Mouse (Mus musculus): ENCODE results near the gene Slc23a2. TPM values are rescaled to one million over a fixed set of nuclear protein-coding genes. Genes with fewer than 3 reads are reported as not detected.

Gene Slc23a2
- polyA plus RNA-seq, 1 experiment from 2014 or later: 43.6 TPM

DNA sequence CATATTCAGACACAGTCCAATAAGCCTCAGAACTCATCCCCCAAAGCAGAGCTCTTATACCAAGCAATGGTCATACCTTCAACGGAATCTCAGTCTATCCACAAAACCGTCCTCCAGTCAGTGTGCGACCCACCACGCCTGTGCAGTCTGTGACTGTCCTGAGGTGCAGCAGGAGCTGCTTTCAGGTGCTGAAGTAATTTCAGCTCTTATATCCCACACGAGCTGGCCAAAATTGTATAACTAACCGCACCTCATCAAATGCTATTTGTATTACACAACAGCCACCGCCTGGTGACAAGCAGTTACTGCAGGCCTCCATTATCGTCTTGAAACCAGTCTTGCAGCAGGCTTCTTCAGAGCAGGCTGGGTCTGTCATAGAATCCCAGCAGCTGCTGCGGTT is 33.6 kb downstream of the Slc23a2 start:
- WGBS: 58% methylated on average over 9 of the region's 9 CpGs
- Histone ChIP-seq H3K4me2 (ENCODE audit: low read depth, low read length) (no peak overlapping the region), H3K27ac (ENCODE audit: low read depth, low read length) (no peak overlapping the region), H3K27me3 (ENCODE audit: control insufficient read depth, insufficient read depth, low read length) (no peaks in the 10 kb centered on the region), H3K4me1 (ENCODE audit: control insufficient read depth, insufficient read depth, low read length) (peaks cover 2% of the 10 kb centered on the region; the same call in 1 of the 2 replicates), H3K4me3 (ENCODE audit: low read depth, low read length) (no peak overlapping the region), H3K9ac (replicated peaks; ENCODE audit: low read depth, low read length) (no peak overlapping the region), H3K9me3 (ENCODE audit: control insufficient read depth, low read length) (no peaks in the 10 kb centered on the region), H3K36me3 (ENCODE audit: control insufficient read depth, insufficient read depth, low read length) (no peaks in the 10 kb centered on the region)
- no peak for ATAC-seq (ENCODE audit: low read depth)

- Histone ChIP-seq H3K27ac (ENCODE audit: low read depth, low read length) (no peak overlapping the region), H3K27me3 (ENCODE audit: control insufficient read depth, insufficient read depth, low read length) (no peaks in the 10 kb centered on the region), H3K4me1 (ENCODE audit: control insufficient read depth, insufficient read depth, low read length) (peaks cover 2% of the 10 kb centered on the region; the same call in 1 of the 2 replicates), H3K36me3 (ENCODE audit: control insufficient read depth, insufficient read depth, low read length) (no peaks in the 10 kb centered on the region), H3K4me3 (ENCODE audit: low read depth, low read length) (no peak overlapping the region), H3K9me3 (ENCODE audit: control insufficient read depth, low read length) (no peaks in the 10 kb centered on the region), H3K9ac (replicated peaks; ENCODE audit: low read depth, low read length) (no peak overlapping the region), H3K4me2 (ENCODE audit: low read depth, low read length) (no peak overlapping the region)
- no peak for ATAC-seq (ENCODE audit: low read depth)
- WGBS: 73% methylated on average over 3 of the region's 3 CpGs
Observed at GRCm38 (mm10) chr2:132110702-132111101, 34.2 kb downstream of the Slc23a2 start.

DNA sequence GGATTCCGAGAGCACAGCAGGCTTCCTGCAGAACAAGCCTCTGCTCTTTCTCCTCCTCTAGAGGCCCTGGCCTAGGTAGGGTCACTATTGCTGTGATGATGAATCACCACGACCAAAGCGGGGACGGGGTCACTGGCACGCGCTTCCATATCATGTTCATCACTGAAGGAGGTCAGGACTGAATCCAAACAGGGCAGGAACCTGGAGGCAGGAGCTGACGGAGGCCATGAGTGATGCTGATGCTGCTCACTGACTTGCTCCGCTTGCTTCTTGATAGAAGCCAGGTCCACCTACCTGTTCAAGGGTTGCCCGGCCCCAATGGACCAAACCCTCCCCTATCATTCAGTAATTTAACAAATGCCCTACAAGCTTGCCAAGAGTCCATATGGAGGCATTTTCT is 35.9 kb downstream of the Slc23a2 start:
- no peaks in the 10 kb centered on the region for H3K27me3 ChIP-seq (ENCODE audit: control insufficient read depth, insufficient read depth, low read length)
- no peak overlapping the region for H3K4me2 ChIP-seq (ENCODE audit: low read depth, low read length)
- WGBS: 99% methylated on average over 9 of the region's 9 CpGs
- no peaks in the 10 kb centered on the region for H3K36me3 ChIP-seq (ENCODE audit: control insufficient read depth, insufficient read depth, low read length)
- H3K9ac ChIP-seq (replicated peaks; ENCODE audit: low read depth, low read length): no peak overlapping the region
- ATAC-seq (ENCODE audit: low read depth): no peak
- no peaks in the 10 kb centered on the region for H3K9me3 ChIP-seq (ENCODE audit: control insufficient read depth, low read length)
- no peak overlapping the region for H3K27ac ChIP-seq (ENCODE audit: low read depth, low read length)
- no peak overlapping the region for H3K4me3 ChIP-seq (ENCODE audit: low read depth, low read length)
- H3K4me1 ChIP-seq (ENCODE audit: control insufficient read depth, insufficient read depth, low read length): peaks cover 2% of the 10 kb centered on the region; the same call in 1 of the 2 replicates

GRCm38 (mm10) chr2:132107611-132108010 is 37.3 kb downstream of the Slc23a2 start:
- no peak overlapping the region for H3K4me3 ChIP-seq (ENCODE audit: low read depth, low read length)
- H3K9ac ChIP-seq (replicated peaks; ENCODE audit: low read depth, low read length): no peak overlapping the region
- no peaks in the 10 kb centered on the region for H3K36me3 ChIP-seq (ENCODE audit: control insufficient read depth, insufficient read depth, low read length)
- H3K4me2 ChIP-seq (ENCODE audit: low read depth, low read length): no peak overlapping the region
- no peaks in the 10 kb centered on the region for H3K9me3 ChIP-seq (ENCODE audit: control insufficient read depth, low read length)
- no peaks in the 10 kb centered on the region for H3K27me3 ChIP-seq (ENCODE audit: control insufficient read depth, insufficient read depth, low read length)
- no peak overlapping the region for H3K27ac ChIP-seq (ENCODE audit: low read depth, low read length)
- peaks cover 2% of the 10 kb centered on the region; the same call in 1 of the 2 replicates for H3K4me1 ChIP-seq (ENCODE audit: control insufficient read depth, insufficient read depth, low read length)
- no peak for ATAC-seq (ENCODE audit: low read depth)
- 53% methylated on average over 9 of the region's 9 CpGs for WGBS

GRCm38 (mm10) chr2:132106069-132106468 is 38.8 kb downstream of the Slc23a2 start:
- 77% methylated on average over 5 of the region's 5 CpGs for WGBS
- Histone ChIP-seq H3K36me3 (ENCODE audit: control insufficient read depth, insufficient read depth, low read length) (no peaks in the 10 kb centered on the region), H3K27ac (ENCODE audit: low read depth, low read length) (no peak overlapping the region), H3K4me1 (ENCODE audit: control insufficient read depth, insufficient read depth, low read length) (no peaks in the 10 kb centered on the region; the same call in 1 of the 2 replicates), H3K9me3 (ENCODE audit: control insufficient read depth, low read length) (no peaks in the 10 kb centered on the region), H3K4me3 (ENCODE audit: low read depth, low read length) (no peak overlapping the region), H3K4me2 (ENCODE audit: low read depth, low read length) (no peak overlapping the region), H3K9ac (replicated peaks; ENCODE audit: low read depth, low read length) (no peak overlapping the region), H3K27me3 (ENCODE audit: control insufficient read depth, insufficient read depth, low read length) (no peaks in the 10 kb centered on the region)
- no peak for ATAC-seq (ENCODE audit: low read depth)

DNA sequence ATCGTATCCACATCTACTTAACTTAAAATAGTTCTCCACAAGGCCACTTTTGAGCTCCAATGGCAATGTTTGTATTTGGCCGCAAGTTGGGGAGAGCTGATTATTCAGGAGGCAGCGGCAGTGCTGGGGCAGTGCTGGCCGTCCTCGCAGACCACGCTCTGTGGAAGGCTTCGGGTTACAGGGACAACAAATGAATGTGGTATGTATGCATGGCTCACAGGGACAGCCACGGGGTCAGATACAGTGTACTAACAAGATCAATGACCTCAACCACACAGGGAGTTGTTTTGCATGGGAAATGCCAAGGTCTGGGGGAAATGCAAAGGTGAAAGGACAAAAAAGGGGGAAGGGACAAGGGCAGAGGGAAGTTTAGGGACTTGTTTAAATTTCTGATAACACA is 41.6 kb downstream of the Slc23a2 start:
- Histone ChIP-seq H3K27me3 (ENCODE audit: control insufficient read depth, insufficient read depth, low read length) (no peaks in the 10 kb centered on the region), H3K4me3 (ENCODE audit: low read depth, low read length) (no peak overlapping the region), H3K4me1 (ENCODE audit: control insufficient read depth, insufficient read depth, low read length) (no peaks in the 10 kb centered on the region; the same call in 1 of the 2 replicates), H3K4me2 (ENCODE audit: low read depth, low read length) (no peak overlapping the region), H3K9ac (replicated peaks; ENCODE audit: low read depth, low read length) (no peak overlapping the region), H3K27ac (ENCODE audit: low read depth, low read length) (no peak overlapping the region), H3K36me3 (ENCODE audit: control insufficient read depth, insufficient read depth, low read length) (no peaks in the 10 kb centered on the region), H3K9me3 (ENCODE audit: control insufficient read depth, low read length) (no peaks in the 10 kb centered on the region)
- 13% methylated on average over 8 of the region's 8 CpGs for WGBS
- no peak for ATAC-seq (ENCODE audit: low read depth)

DNA sequence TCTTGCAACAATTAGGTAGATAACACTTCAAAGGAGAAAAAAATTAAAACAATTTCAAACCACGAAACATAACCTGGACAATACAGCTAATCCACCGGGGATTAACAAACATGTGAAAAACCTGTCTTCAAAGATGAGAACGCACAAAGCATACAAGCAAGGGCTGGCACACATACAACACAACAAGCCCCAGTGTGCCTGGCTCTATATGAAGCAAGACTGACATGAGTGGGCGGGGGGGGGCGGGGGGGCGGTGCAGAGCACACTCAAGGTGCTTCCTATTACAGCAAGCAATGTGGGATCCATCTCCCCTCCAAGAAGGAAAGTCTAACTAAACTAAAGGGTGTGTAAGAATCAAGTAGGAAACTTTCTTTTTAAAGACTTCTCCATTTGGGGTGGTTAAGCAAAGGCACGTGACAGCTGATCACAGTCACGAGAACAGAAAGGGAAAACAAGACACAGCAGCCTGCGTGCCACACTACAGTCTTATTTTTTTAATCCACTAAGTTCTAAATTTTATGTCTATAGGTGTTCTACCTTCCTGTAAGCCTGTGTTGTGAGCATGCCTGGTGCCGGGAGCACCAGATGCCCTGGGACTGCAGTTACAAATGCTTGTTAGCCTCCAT is 42.3 kb downstream of the Slc23a2 start:
- no peaks in the 10 kb centered on the region for H3K36me3 ChIP-seq (ENCODE audit: control insufficient read depth, insufficient read depth, low read length)
- ATAC-seq (ENCODE audit: low read depth): no peak
- no peaks in the 10 kb centered on the region for H3K9me3 ChIP-seq (ENCODE audit: control insufficient read depth, low read length)
- no peak overlapping the region for H3K4me2 ChIP-seq (ENCODE audit: low read depth, low read length)
- H3K27me3 ChIP-seq (ENCODE audit: control insufficient read depth, insufficient read depth, low read length): no peaks in the 10 kb centered on the region
- no peaks in the 10 kb centered on the region; the same call in 1 of the 2 replicates for H3K4me1 ChIP-seq (ENCODE audit: control insufficient read depth, insufficient read depth, low read length)
- 84% methylated on average over 10 of the region's 10 CpGs for WGBS
- no peak overlapping the region for H3K9ac ChIP-seq (replicated peaks; ENCODE audit: low read depth, low read length)
- H3K4me3 ChIP-seq (ENCODE audit: low read depth, low read length): no peak overlapping the region
- H3K27ac ChIP-seq (ENCODE audit: low read depth, low read length): no peak overlapping the region

GRCm38 (mm10) chr2:132098942-132099672 is 45.8 kb downstream of the Slc23a2 start:
- Histone ChIP-seq H3K4me3 (ENCODE audit: low read depth, low read length) (no peak overlapping the region), H3K9me3 (ENCODE audit: control insufficient read depth, low read length) (no peaks in the 10 kb centered on the region), H3K27ac (ENCODE audit: low read depth, low read length) (no peak overlapping the region), H3K4me1 (ENCODE audit: control insufficient read depth, insufficient read depth, low read length) (no peaks in the 10 kb centered on the region), H3K27me3 (ENCODE audit: control insufficient read depth, insufficient read depth, low read length) (no peaks in the 10 kb centered on the region), H3K36me3 (ENCODE audit: control insufficient read depth, insufficient read depth, low read length) (0 out of 2 replicates have a peak, but pooled peaks cover under 1% of the 10 kb centered on the region), H3K4me2 (ENCODE audit: low read depth, low read length) (no peak overlapping the region), H3K9ac (replicated peaks; ENCODE audit: low read depth, low read length) (no peak overlapping the region)
- no peak for ATAC-seq (ENCODE audit: low read depth)
- WGBS: 80% methylated on average over 9 of the region's 9 CpGs

GRCm38 (mm10) chr2:132098365-132098764 is 46.5 kb downstream of the Slc23a2 start:
- no peaks in the 10 kb centered on the region for H3K9me3 ChIP-seq (ENCODE audit: control insufficient read depth, low read length)
- no peak for ATAC-seq (ENCODE audit: low read depth)
- H3K4me2 ChIP-seq (ENCODE audit: low read depth, low read length): no peak overlapping the region
- no peak overlapping the region for H3K27ac ChIP-seq (ENCODE audit: low read depth, low read length)
- H3K9ac ChIP-seq (replicated peaks; ENCODE audit: low read depth, low read length): no peak overlapping the region
- H3K4me3 ChIP-seq (ENCODE audit: low read depth, low read length): no peak overlapping the region
- peaks cover 4% of the 10 kb centered on the region; the same call in 1 of the 2 replicates for H3K36me3 ChIP-seq (ENCODE audit: control insufficient read depth, insufficient read depth, low read length)
- 95% methylated on average over 4 of the region's 4 CpGs for WGBS
- no peaks in the 10 kb centered on the region for H3K27me3 ChIP-seq (ENCODE audit: control insufficient read depth, insufficient read depth, low read length)
- no peaks in the 10 kb centered on the region for H3K4me1 ChIP-seq (ENCODE audit: control insufficient read depth, insufficient read depth, low read length)
